Mouse (Mus musculus): ENCODE measurements around the gene Zfp30. TPM values are rescaled to one million over a fixed set of nuclear protein-coding genes. Genes with fewer than 3 reads are reported as not detected.

Gene Zfp30
- total RNA-seq, 2 experiments from 2014 or later: 1.8 to 2.6 TPM

- DNase-seq: no peak
- intact Hi-C loops (cut with DNase I): no loop called here
- peak overlapping the region; percentile 93 for H3K4me3 ChIP-seq
- TF ChIP-seq CTCF (IDR thresholded peaks at IDR 0.05): no peak
- no peak overlapping the region for H3K27ac ChIP-seq
These were observed 2.1 kb downstream of the Zfp30 start for GRCm38 (mm10) chr7:29785888-29786287.

GRCm38 (mm10) chr7:29792906-29793305 is 9.1 kb downstream of the Zfp30 start:
- intact Hi-C loops (cut with DNase I): no loop called here
- DNase-seq: no peak

GRCm38 (mm10) chr7:29807046-29807445 is 23.2 kb downstream of the Zfp30 start:
- DNase-seq: no peak
- intact Hi-C loops (cut with DNase I): no loop called here
- Histone ChIP-seq H3K4me3 (no peak overlapping the region), H3K27ac (no peak overlapping the region)
- TF ChIP-seq CTCF (IDR thresholded peaks at IDR 0.05): no peak

More at GRCm38 (mm10) chr7:29792906-29793305, 9.1 kb downstream of the Zfp30 start:
- TF ChIP-seq CTCF (IDR thresholded peaks at IDR 0.05): no peak
- Histone ChIP-seq H3K4me3 (no peak overlapping the region), H3K27ac (no peak overlapping the region)

DNA sequence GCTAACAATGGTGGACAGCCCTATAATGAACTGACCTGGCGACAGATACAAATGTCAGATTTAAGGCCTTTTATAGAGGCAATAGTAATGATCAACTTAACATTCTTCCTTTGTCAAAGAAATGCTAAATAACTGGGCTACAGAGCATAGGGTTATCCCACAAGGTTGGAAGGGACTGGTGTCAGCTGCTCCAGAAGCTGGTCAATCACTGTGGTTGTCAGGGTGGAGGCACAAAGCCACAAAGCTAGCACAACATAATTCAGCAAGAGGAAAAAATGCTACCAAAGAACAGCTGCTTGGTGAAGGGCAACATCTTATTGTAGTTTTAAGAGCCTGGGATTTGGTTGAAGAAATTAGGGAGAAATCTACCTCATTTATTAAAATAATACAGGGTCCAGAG is 28.4 kb downstream of the Zfp30 start:
- intact Hi-C loops (cut with DNase I): no loop called here
- TF ChIP-seq CTCF (IDR thresholded peaks at IDR 0.05): no peak
- Histone ChIP-seq H3K27ac (no peak overlapping the region), H3K4me3 (no peak overlapping the region)
- DNase-seq: no peak

GRCm38 (mm10) chr7:29814381-29814780 is 30.6 kb downstream of the Zfp30 start:
- intact Hi-C loops (cut with DNase I): no loop called here
- H3K27ac ChIP-seq: no peak overlapping the region
- peak overlapping the region; percentile 81; the same call in 1 of the 2 replicates for H3K4me3 ChIP-seq
- DNase-seq: no peak
- no peak for TF ChIP-seq CTCF (IDR thresholded peaks at IDR 0.05)

- H3K4me3 ChIP-seq: peak overlapping the region; percentile 81
- DNase-seq: no peak
- intact Hi-C loops (cut with DNase I): loop anchor here (5.0 kb wide), 2 partner anchors 37 to 92 kb away; partner anchors contain the start of genes Zfp27, Zfp383 and Zfp940
- peak overlapping the region; percentile 94 for H3K27ac ChIP-seq
- no peak for TF ChIP-seq CTCF (IDR thresholded peaks at IDR 0.05)
These were observed 31.4 kb downstream of the Zfp30 start for GRCm38 (mm10) chr7:29815061-29815784.

GRCm38 (mm10) chr7:29815910-29816429 is 32.2 kb downstream of the Zfp30 start, which contains the start of gene Zfp790:
Gene Zfp790, plus strand, starts transcription at chr7:29816114.
- intact Hi-C loops (cut with DNase I): loop anchor here (2.0 to 5.0 kb wide), 3 partner anchors 36 to 91 kb away; partner anchors contain the start of genes Zfp27, Zfp383, Zfp84 and Zfp940
- Histone ChIP-seq H3K4me3 (peak within 1 kb of the TSS; percentile 81), H3K27ac (peak within 1 kb of the TSS; percentile 94)
- DNase-seq: peak; percentile 88
- no peak for TF ChIP-seq CTCF (IDR thresholded peaks at IDR 0.05)

DNA sequence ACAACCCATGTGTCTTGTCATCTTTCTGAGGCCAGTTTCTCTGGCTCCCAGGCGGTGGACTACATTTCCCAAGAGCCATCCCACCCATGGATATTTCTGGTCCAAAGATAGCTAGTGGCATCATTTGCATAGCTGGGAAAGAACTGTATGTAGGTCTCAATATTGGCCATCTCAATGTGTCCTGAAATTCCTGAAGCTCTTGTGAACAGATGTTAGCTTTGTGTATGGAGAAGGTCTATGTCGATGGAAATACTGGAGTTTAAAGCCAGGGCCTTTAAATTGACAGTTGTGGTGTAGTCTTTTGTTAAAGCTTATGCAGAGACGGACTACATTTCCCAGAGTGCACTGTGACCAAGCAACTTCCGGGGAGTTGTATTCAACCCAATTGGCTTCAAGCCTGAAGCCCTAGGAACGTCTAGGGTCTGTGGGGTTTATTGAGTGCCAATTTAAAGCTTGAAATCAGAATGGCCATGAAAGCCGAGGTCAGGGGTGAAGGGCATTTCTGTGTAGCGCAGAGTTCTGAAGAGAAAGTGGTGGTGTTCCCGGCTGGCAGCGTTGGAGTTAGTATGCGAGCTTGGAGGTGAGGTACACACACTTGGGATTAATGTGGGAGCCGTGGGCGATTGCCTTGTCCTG is 34.9 kb downstream of the Zfp30 start:
- peak overlapping the region; percentile 87 for H3K4me3 ChIP-seq
- intact Hi-C loops (cut with DNase I): loop anchor here (5.0 kb wide), 2 partner anchors 34 to 89 kb away; partner anchors contain the start of genes Zfp27, Zfp383 and Zfp940
- peak overlapping the region; percentile 81 for H3K27ac ChIP-seq
- TF ChIP-seq CTCF (IDR thresholded peaks at IDR 0.05): no peak
- peak; percentile 64 for DNase-seq

DNA sequence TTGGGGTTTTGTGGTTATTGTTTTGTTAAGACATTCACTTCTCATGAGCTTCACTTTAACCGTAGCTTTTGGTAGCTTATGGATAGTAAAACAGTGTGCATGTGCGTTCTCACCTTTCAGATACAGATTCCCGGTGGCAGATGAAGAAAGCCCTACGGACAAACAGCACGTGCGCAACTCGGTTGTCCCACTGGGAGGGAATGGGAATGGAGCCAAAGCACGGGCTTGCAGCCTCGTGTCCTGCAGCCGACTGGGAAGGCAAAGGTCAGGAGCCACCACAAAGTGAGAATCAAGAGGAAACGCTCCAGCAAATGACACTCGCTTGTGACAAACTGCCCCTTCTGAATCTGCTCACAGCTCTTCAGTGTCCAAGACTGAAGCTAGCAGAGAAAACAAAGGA is 44.2 kb downstream of the Zfp30 start:
- intact Hi-C loops (cut with DNase I): no loop called here
- no peak overlapping the region for H3K27ac ChIP-seq
- no peak for TF ChIP-seq CTCF (IDR thresholded peaks at IDR 0.05)
- H3K4me3 ChIP-seq: no peak overlapping the region
- no peak for DNase-seq

- TF ChIP-seq CTCF (IDR thresholded peaks at IDR 0.05): no peak
- H3K4me3 ChIP-seq: no peak overlapping the region
- intact Hi-C loops (cut with DNase I): no loop called here
These were observed 46.0 kb downstream of the Zfp30 start for GRCm38 (mm10) chr7:29829804-29830203.

DNA sequence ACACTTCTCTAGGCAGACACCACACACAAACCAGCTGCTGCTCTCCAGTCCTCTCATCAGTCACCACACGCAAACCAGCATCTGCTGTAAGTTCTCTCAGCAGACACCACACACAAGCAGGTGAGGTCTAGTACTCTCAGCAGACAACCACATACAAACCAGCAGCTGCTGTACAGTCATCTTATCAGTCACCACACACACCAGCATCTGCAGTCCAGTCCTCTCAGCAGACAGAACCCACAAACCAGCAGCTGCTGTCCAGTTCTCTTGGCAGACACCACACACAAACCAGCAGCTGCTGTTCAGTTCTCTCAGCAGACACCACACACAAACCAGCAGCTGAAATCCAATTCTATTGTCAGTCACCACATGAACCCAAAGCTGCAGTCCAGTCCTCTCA is 53.0 kb downstream of the Zfp30 start:
- intact Hi-C loops (cut with DNase I): no loop called here
- no peak for TF ChIP-seq CTCF (IDR thresholded peaks at IDR 0.05)
- Histone ChIP-seq H3K27ac (no peak overlapping the region), H3K4me3 (no peak overlapping the region)
- no peak for DNase-seq

More at GRCm38 (mm10) chr7:29829804-29830203, 46.0 kb downstream of the Zfp30 start:
- no peak for DNase-seq
- H3K27ac ChIP-seq: no peak overlapping the region

- intact Hi-C loops (cut with DNase I): no loop called here
- TF ChIP-seq CTCF (IDR thresholded peaks at IDR 0.05): no peak
- DNase-seq: no peak
- no peak overlapping the region for H3K27ac ChIP-seq
- H3K4me3 ChIP-seq: no peak overlapping the region
These were observed 55.5 kb downstream of the Zfp30 start for GRCm38 (mm10) chr7:29839256-29839655.

- TF ChIP-seq CTCF (IDR thresholded peaks at IDR 0.05): no peak
- intact Hi-C loops (cut with DNase I): no loop called here
- Histone ChIP-seq H3K4me3 (no peak overlapping the region), H3K27ac (no peak overlapping the region)
- DNase-seq: no peak
These were observed 58.3 kb downstream of the Zfp30 start for GRCm38 (mm10) chr7:29842105-29842504.

Small RNA genes within 50 kb of the gene (microRNA-seq; reads per million reads assigned to microRNA genes)
- gene Mir1964: 2.2 reads per million

Other genes with a start within 250 kb of the Zfp30 start
- not detected for gene Catsperg2, start 57.0 kb upstream of the Zfp30 start, total RNA-seq (2021)
- 1 to 10 TPM; 6.2 to 8.8 TPM for gene Zfp84, start 15.4 kb upstream of the Zfp30 start, total RNA-seq (2021)
- gene Zfp790, start 32.1 kb downstream of the Zfp30 start, total RNA-seq (2021): 10 to 100 TPM in 1 of 2 experiments, 1 to 10 TPM in 1; 10.0 to 10.6 TPM
- 1 to 10 TPM; 2.7 to 2.8 TPM for gene Zfp940, start 69.7 kb downstream of the Zfp30 start, total RNA-seq (2021)
- 1 to 10 TPM; 2.8 to 4.3 TPM for gene Zfp420, start 76.0 kb downstream of the Zfp30 start, total RNA-seq (2021)
- 1 to 10 TPM; 8.6 to 8.8 TPM for gene Zfp27, start 122.6 kb downstream of the Zfp30 start, total RNA-seq (2021)
- gene Zfp383, start 124.2 kb downstream of the Zfp30 start, total RNA-seq (2021): 1 to 10 TPM; 5.5 to 8.0 TPM
- gene Zfp74, start 170.1 kb downstream of the Zfp30 start, total RNA-seq (2021): 1 to 10 TPM; 5.7 to 6.6 TPM
- 10 to 100 TPM; 12.8 to 16.1 TPM for gene Zfp568, start 200.0 kb downstream of the Zfp30 start, total RNA-seq (2021)